Mouse (Mus musculus) lung, adult 2 months (tissue): ENCODE measurements at regions not wholly inside any gene's neighbourhood (a gene's known extent, or its start where the extent isn't known, plus 50 kb on each side); places are given as distances from the start of the nearest gene placed in this dataset.

Source experiments
- CTCF ChIP-seq: fragments of 200-500 bp; IDR thresholded peaks from 2 replicates; pipeline ENCODE4 v1.5.1; 2011; ENCODE audit warnings: mild to moderate bottlenecking, low read length, control low read depth; ENCODE audit not compliant: insufficient read depth
- POLR2A ChIP-seq: fragments of 200-500 bp; IDR thresholded peaks from 2 replicates; pipeline ENCODE4 v1.6.1; 2011; ENCODE audit warnings: low read depth, mild to moderate bottlenecking, control low read depth, low read length, borderline replicate concordance; ENCODE audit errors: extremely low read depth

DNA sequence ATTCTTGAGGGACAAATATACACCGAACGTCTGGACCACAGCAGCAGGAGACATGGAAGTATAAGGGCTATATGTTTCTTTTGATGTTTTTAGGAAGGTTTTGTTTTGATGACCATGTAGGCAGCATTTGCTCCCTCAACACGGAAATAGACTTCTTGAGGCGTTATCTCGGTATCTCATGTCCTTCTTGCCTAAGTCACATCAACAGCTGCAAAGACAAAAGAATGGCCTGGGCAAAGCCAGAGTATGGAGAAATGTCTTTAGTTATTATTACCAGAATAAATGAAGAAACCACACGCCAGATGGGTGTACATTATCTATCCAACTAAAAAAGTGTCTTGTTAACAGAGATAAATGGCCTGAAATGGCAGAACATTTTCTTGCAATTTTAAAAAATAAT is 183.2 kb downstream of the Ppargc1a start:
- TF ChIP-seq CTCF = no peak
- TF ChIP-seq POLR2A = no peak
